Mouse (Mus musculus): ENCODE data around the gene Syngr4.
"Not testable (repeated sequence)": the region's sequence is repeated elsewhere in the genome, so short reads cannot be mapped to it uniquely, and the experiment has no call there.

Syngr4 gene

DNA sequence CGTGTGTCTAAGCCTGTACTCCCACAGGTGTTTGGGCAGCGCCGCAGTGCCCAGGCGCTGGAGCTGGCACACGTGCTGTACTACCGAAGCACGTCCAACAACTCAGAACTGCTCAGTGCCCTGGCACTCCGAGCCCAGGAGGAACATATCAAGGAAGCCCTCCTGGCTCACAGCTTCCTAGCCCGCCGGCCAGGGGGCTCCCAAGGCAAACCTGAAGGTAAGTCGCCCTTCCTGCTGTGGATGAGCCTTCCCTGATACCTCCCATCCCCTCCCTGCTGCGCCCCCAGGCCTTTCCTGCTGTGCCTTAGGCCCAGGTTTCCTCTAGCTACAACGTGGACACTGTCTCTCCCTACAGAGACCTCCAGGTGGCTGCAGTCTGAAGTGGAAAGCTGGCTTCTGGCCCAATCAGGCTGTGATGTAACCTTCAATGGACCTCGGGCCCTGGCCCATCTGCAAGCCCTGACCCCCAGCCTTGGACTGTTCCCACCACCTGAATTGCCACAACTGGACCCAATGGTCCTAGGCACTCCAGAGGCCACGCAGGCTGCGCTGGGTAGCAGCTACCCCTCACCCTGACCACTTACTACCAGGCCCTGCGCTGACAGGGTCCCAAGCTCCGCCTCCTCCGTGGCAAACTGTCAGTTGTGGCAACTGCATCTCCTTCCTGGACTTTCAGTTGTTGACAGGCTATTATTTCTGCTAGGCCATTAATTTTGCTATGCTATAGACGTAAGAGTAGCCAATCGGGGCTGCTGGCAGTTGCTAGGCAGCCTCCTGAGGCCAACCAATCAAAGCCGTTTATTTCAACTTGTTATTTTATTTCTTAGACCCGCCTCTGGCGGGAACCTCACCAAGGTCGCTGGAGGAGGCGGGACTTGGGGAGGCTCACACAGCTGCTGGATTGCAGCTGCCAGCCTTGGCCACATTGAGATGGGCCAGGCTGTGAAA is 19.8 kb upstream of the Syngr4 start:
- DNase-seq (ENCODE audit: low spot score in 2 of 2): peak; percentile 73 to 88

DNA sequence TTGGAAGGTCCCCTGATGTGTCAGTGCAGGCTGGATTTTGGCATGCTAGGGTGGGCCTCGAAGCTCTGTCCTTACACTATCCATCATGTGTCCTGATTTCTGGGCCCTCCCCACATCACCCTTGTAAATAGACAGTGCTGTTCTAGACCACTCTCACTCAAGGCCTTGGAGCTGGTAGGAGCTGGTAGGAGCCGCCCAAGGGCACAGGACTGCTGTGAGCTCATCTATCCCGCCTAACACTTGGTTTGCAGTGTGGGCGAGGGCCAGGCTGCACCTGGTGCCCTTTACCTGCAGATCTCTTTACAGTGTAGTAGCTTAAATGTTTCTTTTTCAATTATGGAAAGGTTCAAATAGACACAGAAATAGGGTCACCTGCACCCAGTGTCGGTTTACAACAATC is 18.5 kb upstream of the Syngr4 start:
- no peak for DNase-seq (ENCODE audit: low spot score in 2 of 2)

DNA sequence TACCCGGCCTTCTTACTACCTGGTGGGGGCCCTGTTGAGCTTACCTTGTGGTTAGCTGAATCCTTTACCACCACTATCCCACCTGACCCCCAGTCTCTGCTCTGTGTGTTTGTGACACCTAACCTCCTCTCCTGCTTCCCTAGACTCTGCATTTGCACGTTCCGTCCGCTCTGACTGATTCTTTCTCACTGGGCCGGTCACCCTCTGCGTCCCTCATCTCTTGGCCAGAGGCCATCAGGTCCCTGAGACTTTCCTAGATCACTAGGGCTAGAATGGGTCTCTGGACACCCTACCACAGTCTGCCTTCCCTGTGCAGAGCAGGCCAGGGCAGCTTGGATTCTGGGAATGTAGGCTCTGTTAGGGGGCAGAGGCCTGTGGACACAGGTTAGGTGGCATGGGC is 17.6 kb upstream of the Syngr4 start:
- DNase-seq (ENCODE audit: low spot score in 2 of 2): no peak

DNA sequence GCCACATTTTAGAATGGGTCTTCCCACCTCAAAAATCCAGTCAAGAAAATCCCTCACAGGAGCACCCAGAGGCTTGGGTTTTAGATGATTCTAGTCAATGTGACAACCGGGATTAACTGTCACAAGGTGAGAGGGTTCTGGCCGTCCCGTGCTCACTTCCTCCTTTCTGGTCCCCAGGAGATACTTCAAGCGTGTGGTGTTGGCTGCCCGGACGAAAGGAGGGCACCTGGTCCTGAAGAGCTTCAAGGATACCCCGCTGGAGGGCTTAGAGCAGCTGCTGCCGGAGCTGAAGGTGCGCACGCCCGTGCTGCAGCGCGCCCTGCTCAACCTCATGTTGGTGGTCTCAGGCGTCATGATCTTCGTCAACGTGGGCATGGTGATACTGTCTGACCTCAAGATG is 12.6 kb upstream of the Syngr4 start:
- no peak for DNase-seq (ENCODE audit: low spot score in 2 of 2)

DNA sequence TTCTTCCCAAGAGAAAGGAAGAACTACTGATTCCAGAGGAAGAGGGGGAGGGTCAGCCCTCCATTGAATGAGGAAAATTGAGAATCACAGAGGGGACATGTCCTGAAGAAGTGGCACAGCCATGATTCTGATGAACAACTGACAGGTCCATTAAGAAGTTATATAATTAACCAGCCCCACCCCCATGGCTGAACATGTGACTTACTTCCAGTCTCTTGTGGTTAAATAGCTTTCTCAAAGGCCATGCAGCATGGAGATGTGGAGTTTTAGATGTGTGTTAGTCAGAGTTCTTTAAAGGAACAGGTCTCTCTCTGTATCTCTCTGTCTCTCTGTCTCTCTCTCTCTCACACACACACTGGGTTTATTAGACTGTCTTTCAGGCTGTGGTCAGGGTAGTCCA is 11.9 kb upstream of the Syngr4 start:
- DNase-seq (ENCODE audit: low spot score in 2 of 2): no peak

DNA sequence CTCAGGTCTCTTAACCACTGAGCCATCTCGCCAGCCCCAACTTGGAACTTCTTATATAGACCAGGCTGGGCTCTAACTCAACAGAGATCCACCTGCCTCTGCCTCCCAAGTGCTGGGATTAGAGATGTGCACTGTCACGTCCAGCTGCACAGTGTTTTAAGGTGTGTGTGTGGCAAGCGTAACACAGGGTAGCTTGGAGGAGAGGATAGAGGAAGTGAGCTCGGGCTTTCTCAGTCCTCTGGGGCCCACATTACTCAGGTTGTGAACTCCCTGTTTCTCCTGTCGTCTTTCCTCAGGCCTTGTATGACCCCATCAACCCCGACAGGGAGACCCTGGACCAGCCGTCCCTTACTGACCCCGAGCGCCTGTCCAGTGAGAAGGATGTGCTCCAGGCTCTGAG is 10.1 kb upstream of the Syngr4 start:
- DNase-seq (ENCODE audit: low spot score in 2 of 2): no peak

DNA sequence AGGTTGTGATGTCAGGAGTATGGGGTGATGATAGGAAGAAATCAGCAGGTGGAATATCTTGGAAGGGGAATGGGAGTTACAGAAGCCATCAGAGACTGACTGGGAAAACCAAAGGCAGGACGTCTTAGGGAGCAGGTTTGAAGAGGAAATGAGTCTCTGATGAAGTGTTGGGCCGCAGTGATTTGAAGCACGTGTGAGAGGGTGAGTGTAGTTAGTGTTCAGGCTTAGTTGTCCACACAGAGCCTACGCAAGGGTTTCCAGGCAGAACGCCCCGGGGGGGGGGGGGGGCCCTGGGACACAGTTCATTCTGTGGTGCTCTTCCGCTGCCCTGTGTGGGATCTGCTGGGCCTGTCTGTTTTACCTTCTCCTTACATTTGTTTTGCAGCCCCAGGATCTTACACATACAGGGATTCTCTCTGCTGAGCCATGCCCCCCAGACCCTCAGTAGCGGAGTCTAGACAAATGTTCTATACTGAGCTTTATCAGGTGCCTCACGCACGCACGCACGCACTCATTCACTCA is 6.0 kb upstream of the Syngr4 start:
- no peak for DNase-seq (ENCODE audit: low spot score in 2 of 2)

DNA sequence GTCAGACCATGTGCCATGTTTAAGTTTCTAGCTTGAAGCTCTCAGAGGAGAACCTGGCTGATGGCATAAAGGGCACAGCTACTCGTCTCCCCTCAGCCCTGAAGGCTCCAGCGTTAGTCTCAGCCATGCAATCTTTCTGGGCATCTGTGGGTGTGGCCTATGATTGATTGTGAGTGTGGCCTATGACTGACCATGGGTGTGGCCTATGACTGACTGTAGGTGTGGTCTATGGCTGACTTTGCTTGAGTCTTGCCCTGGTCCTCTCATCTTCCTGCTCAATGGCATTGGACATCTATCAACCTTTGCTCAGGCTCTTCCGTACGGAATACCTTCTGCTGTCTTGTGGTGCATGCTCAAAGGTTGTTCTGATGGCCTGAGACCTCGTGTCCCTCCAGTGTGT is 5.0 kb upstream of the Syngr4 start:
- DNase-seq (ENCODE audit: low spot score in 2 of 2): peak in 1 of 2 experiments; percentile 58

DNA sequence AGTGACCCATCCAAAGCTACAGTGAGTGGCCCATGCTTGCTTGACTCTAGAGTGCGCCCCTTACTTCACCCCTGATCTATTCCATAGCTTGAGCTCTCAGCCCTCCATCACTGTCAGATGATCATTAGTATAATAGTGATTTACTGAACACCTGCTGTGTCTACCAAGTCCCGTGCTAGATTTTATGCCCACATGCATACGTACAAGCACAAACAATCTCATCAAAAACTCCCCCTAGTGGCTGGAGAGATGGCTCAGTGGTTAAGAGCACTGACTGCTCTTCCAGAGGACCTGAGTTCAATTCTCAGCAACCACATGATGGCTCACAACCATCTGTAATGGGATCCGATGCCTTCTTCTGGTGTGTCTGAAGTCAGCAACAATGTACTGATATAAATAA is 1.6 kb upstream of the Syngr4 start:
- DNase-seq (ENCODE audit: low spot score in 2 of 2): peak in 1 of 2 experiments; percentile 55

DNA sequence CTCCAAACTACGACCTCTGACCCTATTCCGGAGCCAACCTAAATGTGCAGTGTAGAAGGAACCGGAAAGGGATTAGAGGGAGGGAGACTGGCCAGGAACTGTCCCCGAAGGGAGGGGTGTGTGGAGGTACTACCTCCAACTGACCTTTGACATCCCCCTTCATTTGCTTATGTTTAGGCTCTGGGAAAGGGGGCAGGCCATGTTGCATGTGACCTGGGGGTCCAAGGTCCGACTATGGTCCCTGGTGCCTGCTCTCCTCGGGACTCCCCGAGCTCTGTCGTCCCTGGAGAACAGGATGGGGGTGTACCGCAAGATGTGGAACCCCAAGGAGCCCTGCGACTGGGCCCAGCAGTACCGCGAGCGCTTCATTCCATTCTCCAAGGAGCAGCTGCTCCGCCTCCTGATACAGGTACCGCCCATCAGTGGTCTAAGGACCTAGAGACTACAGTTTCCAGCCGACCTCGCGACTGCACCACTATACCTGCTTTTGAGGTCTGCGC is 794 bp upstream of the Syngr4 start:
- peak; percentile 70 to 75 for DNase-seq (ENCODE audit: low spot score in 2 of 2)

DNA sequence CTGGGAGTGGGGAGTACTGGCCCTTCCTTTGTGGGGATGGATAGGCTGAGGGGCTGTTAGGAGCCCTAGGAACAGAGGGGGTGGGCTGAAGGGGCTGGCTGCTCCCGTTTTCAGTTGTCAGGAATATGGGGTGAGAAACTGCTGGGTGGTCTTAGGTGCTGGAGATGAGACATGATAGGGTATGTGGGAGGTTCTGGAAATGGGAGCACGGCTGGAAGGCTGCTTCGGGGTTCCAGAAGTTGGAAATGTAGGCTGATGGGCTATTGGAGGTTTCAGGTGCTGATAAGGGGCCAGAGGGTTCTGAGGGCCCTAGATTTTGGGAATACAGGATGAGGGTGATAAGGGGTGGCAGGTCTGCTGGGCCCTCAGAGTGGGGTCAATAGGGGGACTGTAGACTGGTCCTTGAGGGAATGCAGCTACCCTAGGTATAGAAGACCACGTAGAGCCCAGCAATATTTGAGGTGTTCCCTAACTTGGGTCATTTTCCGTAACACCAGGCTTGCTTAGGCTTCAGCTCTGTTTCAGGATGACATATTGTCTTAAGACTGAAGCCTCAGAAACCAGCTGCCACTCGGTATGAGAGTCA is 490 bp downstream of the Syngr4 start:
- no peak for DNase-seq (ENCODE audit: low spot score in 2 of 2)

DNA sequence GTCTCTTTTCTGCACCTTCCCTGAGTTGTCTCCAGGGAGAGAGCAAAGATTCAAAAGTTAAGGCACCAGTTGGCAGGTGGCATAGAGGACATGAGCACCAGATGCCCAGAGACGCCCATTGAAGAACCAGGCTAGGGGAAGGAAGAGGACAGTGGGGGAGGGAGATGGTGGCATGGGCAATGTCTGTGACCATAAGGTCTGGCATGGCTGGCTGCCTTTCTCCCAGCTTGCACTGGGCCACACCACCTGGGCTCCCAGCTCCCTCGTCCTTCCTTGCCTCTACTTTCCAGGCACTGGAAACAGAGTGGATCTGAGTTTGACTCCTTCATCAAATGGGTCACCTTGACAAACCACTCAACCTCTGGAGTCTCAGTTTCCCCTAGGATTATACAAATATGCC is 3.9 kb downstream of the Syngr4 start:
- DNase-seq (ENCODE audit: low spot score in 2 of 2): no peak

DNA sequence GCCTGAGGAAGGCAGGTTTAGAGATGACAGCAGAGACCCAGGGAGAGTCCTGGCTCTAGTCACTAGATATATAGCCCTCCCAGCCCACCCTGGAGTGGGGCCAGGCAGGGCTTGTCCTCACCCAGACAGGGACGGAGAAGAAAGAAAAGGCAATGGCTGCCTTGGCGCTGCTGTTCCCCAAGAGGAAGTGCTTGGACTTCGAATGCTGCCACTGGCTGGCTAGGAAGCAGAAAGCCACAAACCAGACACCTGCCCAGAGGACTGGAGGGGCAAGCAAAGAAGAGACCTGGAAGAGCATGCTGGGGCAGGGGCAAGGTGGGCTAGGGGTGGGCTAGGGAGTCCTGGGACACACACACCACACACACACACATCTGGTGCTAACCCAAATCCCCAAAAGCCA is 9.3 kb downstream of the Syngr4 start:
- DNase-seq (ENCODE audit: low spot score in 2 of 2): no peak

DNA sequence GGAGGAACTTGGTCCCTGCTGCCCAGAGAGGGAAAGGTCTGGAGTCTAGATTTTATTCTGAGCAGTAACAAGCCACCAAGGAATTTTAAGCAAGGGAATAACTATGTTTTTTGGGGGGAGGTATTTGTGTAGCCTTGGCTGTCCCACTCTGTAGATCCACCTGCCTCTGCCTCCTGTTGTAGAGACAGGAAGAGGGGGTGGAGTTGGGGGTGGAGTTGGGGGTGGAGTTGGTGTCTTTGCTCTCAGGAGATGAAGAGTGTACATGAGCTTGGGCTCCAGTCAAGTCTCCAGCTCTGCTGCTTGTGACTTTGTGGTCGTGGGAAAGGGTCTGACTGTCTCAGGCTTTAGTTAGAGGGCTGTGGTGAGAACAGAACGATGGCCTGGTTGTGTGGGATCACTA is 15.5 kb downstream of the Syngr4 start:
- DNase-seq (ENCODE audit: low spot score in 2 of 2): no peak

DNA sequence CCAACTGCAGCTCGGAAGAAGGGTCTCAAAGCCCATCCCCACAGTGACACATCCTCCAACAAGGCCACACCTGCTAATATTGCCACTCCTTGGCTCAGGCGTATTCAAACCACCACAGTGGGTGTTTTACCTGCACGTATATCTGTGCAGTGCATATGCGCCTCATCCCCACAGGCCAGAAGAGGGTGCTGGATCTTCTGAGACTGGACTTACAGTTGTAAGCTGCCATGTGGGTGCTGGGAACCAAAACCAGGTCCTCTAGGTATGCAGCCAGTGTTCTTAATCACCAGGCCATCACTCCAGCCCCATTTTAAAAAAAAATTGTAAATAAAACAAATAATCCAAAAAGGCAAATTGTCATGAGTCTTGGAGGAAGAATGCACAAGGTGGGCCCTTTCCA is 16.0 kb downstream of the Syngr4 start:
- no peak for DNase-seq (ENCODE audit: low spot score in 2 of 2)

DNA sequence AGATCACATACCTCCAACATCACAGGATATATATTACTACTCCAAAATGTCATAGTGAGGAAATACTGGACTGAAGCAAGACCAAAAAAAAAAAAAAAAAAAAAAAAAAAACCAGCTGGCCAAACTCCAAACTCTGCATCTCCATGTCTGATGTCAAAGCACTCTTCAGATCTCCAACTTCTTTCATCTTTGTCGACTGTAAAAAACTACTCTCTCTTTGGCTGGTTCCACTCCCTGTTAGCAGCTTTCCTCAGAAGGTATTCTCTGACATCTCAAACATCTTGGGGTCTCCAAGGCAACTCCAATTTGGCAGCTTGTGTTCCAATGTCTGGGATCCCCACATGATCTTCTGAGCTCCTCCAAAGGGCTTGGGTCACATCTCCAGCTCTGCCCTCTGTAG is 18.2 kb downstream of the Syngr4 start, which contains the start of gene Grin2d:
TSS of gene Grin2d (minus strand) at position 101 of the 400 bp plus-strand sequence.
- DNase-seq (ENCODE audit: low spot score in 2 of 2): not testable (repeated sequence)

DNA sequence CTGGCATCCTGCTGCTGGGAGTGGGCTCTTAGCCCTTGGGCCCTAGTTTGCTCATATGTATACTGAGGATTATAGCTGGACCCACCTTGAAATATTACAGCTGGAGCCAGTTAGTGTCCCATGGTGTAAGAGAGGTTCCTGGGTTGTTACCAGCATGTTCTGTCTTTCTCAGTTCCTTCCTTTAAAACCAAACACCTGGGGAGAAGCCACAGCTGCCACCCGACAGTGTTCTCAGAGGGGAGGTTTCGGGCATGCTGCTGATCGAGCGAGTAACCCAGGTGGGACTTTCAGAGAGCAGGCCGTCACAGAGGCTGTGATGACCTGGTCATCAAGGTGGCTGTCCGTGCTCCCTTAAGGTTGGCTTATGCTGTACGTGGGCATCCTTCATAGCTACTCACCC is 19.6 kb downstream of the Syngr4 start:
- DNase-seq (ENCODE audit: low spot score in 2 of 2): no peak

DNA sequence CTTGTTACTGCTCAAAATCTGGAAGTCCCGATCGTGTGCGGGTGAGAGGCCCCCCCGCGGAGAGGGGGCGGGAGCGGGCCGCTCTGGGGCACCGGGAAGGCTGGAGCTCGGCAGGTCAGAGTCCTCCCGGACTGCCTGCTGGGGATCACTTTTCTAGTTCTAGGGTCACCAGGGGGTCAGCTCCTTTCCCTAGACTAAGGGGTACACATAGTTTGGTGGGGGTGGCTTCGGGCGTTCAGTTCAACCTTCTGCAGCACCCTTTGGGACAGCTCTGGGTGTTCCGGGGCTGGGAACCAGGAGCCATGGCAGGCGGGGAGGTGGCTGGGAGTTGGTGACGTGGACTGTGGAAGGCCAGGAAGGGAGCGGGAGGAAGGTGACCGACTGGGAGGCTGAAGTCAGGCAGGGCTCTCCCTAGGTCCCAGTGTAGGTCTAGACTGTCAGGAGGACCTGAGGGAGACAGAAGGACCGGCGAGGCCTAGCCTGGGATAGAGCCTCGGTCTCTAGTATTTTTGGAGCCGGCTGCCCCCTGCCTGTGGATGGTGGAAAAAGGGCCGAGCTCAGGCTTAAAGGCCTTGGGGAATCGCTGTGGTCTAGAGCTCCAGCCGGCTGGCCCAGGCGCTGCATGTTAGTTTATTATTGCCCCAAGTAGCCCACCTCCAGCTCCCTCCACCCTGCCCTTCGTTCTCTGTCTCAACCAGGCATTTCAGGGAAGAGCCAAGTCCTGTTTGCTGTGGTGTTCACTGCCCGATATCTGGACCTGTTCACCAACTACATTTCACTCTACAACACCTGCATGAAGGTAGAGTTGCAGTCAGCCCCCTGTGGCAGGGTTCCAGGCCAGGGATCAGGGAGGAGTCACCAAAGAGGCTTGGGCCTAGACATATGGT is 23.2 kb downstream of the Syngr4 start:
- DNase-seq (ENCODE audit: low spot score in 2 of 2): peak; percentile 71 to 82

DNA sequence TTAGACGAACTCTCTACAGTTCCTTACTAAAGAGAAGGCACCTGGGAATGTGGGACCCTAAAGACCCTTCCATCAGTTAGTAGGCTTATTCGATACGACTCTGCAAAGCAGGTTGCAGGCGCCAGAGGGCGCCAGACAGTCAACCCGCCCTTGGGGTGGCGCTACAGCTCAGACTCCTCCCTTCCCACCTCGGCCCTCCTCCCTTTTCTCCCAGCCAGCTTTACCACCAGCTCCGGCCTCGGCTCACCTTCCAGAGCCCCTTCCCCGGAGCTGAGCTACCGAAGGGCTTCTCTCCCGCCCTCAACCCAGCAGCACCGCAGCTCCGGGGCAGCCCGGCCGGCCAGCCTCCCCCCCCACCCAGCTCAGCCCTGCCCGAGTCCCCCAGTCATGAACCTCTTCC is 23.9 kb downstream of the Syngr4 start, which contains the start of gene Kdelr1:
TSS of gene Kdelr1 (plus strand) at position 149 of the 400 bp plus-strand sequence.
- DNase-seq (ENCODE audit: low spot score in 2 of 2): peak; percentile 90 to 93

DNA sequence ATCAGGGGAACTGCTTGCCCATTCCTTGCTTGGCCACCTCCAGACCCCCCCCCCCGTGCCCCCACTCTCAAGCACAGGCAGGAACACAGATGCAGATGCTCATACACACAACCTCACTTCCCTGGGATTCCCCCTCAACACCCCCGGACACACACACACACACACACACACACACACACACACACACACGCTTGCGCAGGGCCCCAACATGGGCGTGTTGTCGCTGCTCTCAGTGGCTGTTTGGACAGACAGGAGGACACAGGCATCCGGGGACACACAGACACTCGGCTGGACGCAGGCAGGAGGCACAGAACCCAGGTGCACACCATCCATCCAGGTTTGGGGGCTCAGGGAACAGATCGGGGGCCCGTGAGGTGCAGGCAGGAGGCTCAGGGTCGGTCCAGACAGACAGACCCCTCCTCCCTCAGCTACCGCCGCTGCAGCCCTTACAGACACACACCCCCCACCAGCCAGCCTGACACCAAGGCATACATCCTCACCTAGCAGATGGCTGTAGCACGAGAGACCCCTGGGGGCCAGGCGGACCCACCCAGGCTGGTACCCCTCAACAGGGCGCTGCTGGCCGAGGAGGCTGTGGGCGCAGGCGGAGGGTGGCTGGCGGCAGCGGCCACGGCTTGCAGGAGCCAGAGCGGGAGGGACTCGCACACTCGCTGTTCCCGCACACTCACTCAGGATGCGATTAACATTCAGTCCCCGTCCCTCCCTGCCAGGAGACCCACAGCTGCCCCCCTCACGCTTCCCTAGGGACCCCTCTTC is 26.0 kb downstream of the Syngr4 start:
- DNase-seq (ENCODE audit: low spot score in 2 of 2): peak in 1 of 2 experiments; percentile 31

DNA sequence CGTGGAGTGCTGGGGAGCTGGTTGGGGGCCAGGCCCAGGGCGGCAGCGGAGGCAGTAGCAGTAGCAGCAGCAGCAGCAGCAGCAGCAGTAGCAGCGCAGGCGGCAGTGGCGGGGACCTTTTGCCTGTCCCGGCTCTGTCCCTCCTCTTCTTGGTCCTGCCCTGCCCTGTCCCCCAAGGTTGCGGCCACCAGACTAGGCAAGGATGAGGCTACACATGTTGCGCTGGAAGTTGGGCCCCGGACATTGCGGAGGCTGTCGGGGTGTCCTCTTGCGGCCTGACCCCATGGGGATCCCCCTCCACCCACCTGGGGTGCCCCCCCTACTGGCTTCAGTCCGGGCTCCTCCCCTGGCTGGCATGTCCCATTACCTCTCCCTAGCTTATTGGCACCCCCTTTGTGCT is 26.7 kb downstream of the Syngr4 start:
- peak in 1 of 2 experiments; percentile 35 for DNase-seq (ENCODE audit: low spot score in 2 of 2)
